Comparison of ENCODE assay signal across 17 mouse cellular contexts in the genomic region with DNA sequence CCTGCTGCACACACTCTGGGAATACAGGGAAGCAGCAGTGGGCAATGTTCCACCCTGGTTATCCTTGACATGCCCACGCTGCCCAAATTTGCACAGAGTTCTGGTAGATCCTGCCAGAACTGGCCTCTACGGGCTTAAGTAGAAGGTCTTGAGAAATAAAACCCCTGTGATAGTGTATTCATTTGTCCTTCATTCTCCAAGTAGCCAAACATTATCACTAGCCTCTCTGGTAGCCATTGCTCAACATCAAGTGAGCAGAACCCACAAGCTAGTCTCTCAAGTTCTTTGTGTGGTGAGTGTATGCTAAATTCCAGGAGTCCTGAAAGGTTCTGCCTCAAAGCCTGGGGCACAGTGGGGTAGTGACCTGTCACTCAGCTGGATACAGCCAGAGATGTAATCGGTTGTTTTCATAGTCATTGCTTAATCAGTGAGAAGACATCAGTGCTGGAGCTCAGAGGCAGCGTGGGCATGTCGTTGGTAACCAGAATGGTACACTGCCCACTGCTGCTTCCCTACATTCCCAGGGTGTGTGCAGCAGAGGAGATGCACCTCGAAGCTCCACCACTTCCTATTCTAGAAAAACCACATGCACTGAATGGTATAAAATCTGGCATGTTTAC.
DNase-seq lines count a peak whose midpoint lies in the region; ATAC-seq and TF ChIP-seq lines count a peak whose summit lies in the region.
"Had no signal": no experiment of that assay in that cellular context is flagged by ENCODE, and none has a peak within 500 bp of the region (broad histone marks: within the 10 kb centered on the region; RNA-seq: fewer than 3 reads in every experiment).

No protein-coding gene starts in this region.

- 43% methylated on average over 6 of the region's 6 CpGs for WGBS in liver, postnatal 0 days (ENCODE audit: insufficient replicate concordance)
- 57% methylated on average over 6 of the region's 6 CpGs for WGBS in liver, embryonic 11.5 days

- TF ChIP-seq EP300 in liver, postnatal 0 days (IDR thresholded peaks at IDR 0.05; ENCODE audit: low read depth): no peak

- H3K4me3 ChIP-seq in liver, postnatal 0 days (ENCODE audit: low read depth, low read length): no peak overlapping the region
- no peak overlapping the region for H3K4me3 ChIP-seq in liver, embryonic 11.5 days (ENCODE audit: low read depth, low read length)
- H3K4me3 ChIP-seq: forebrain, embryonic 12.5 days; gastrocnemius, adult 2 months; hindbrain, embryonic 13.5 days; intestine, embryonic 15.5 days; limb, embryonic 12.5 days had no signal

- peak; percentile 64 for ATAC-seq in frontal cortex, adult (ENCODE audit: low TSS enrichment)
- ATAC-seq in liver, postnatal 0 days: peak; percentile 74
- ATAC-seq in liver, embryonic 11.5 days (replicated peaks; ENCODE audit: low FRiP score): no peak
- ATAC-seq in inflammation-experienced regulatory T-cells, adult 6 months: no peak
- ATAC-seq: intestine, embryonic 15.5 days; midbrain, embryonic 16.5 days had no signal

- no peak overlapping the region for H3K9ac ChIP-seq in liver, postnatal 0 days (replicated peaks)
- H3K9ac ChIP-seq in liver, embryonic 11.5 days (ENCODE audit: low read depth, low read length): no peak overlapping the region
- H3K9ac ChIP-seq: forebrain, embryonic 12.5 days; hindbrain, embryonic 13.5 days; intestine, embryonic 15.5 days; limb, embryonic 12.5 days had no signal

- no peak overlapping the region for H3K27ac ChIP-seq in liver, postnatal 0 days (ENCODE audit: low read depth)
- no peak overlapping the region for H3K27ac ChIP-seq in liver, embryonic 11.5 days (ENCODE audit: low read depth, low read length)
- H3K27ac ChIP-seq: forebrain, embryonic 12.5 days; gastrocnemius, adult 2 months; hindbrain, embryonic 13.5 days; intestine, embryonic 15.5 days; limb, embryonic 12.5 days had no signal

- no peaks in the 10 kb centered on the region for H3K9me3 ChIP-seq in liver, postnatal 0 days (ENCODE audit: low read length)
- no peaks in the 10 kb centered on the region for H3K9me3 ChIP-seq in liver, embryonic 11.5 days (ENCODE audit: control insufficient read depth, low read length)
- H3K9me3 ChIP-seq: forebrain, embryonic 12.5 days; hindbrain, embryonic 13.5 days; intestine, embryonic 15.5 days; limb, embryonic 12.5 days had no signal

- H3K4me2 ChIP-seq in liver, postnatal 0 days (ENCODE audit: low read depth, low read length): no peak overlapping the region
- no peak overlapping the region for H3K4me2 ChIP-seq in liver, embryonic 11.5 days
- H3K4me2 ChIP-seq: forebrain, embryonic 12.5 days; hindbrain, embryonic 13.5 days; intestine, embryonic 15.5 days; limb, embryonic 12.5 days had no signal

- no peak for DNase-seq in frontal cortex, postnatal 10 days (ENCODE audit: low spot score in 2 of 2)
- DNase-seq in liver, postnatal 0 days: no peak
- DNase-seq in liver, embryonic 11.5 days (ENCODE audit: low spot score): no peak
- peak; percentile 9 for DNase-seq in R1 (ENCODE audit: low read depth, low spot score)
- DNase-seq in gonadal fat pad, adult 2 months (ENCODE audit: low read depth): peak; percentile 98
- no peak for DNase-seq in kidney, adult 11 months
- DNase-seq: B cell, adult 2 months; cerebellum, adult 9-11 months; gastrocnemius, adult 2 months; lung, postnatal 14 days had no signal

- no peaks in the 10 kb centered on the region for H3K27me3 ChIP-seq in liver, postnatal 0 days (ENCODE audit: insufficient read depth, low read length)
- H3K27me3 ChIP-seq in liver, embryonic 11.5 days (replicated peaks; ENCODE audit: control insufficient read depth, insufficient read depth, low read length): no peaks in the 10 kb centered on the region
- H3K27me3 ChIP-seq: forebrain, embryonic 12.5 days; hindbrain, embryonic 13.5 days; intestine, embryonic 15.5 days; limb, embryonic 12.5 days had no signal

- H3K36me3 ChIP-seq in liver, postnatal 0 days (replicated peaks; ENCODE audit: insufficient read depth, low read length): no peaks in the 10 kb centered on the region
- H3K36me3 ChIP-seq in liver, embryonic 11.5 days (ENCODE audit: control insufficient read depth, insufficient read depth, low read length): no peaks in the 10 kb centered on the region
- H3K36me3 ChIP-seq: forebrain, embryonic 12.5 days; hindbrain, embryonic 13.5 days; intestine, embryonic 15.5 days; limb, embryonic 12.5 days had no signal

- TF ChIP-seq CTCF in liver, postnatal 0 days (IDR thresholded peaks at IDR 0.05; ENCODE audit: low read depth): no peak

- 0 out of 2 replicates have a peak, but pooled peaks cover 3% of the 10 kb centered on the region for H3K4me1 ChIP-seq in liver, postnatal 0 days (ENCODE audit: insufficient read depth)
- no peaks in the 10 kb centered on the region for H3K4me1 ChIP-seq in liver, embryonic 11.5 days (replicated peaks; ENCODE audit: control insufficient read depth, insufficient read depth, low read length)
- H3K4me1 ChIP-seq: forebrain, embryonic 12.5 days; hindbrain, embryonic 13.5 days; intestine, embryonic 15.5 days; limb, embryonic 12.5 days had no signal

Comparison
In these comparisons a context has a peak if more than half of its experiments do, and no peak if none do; other contexts are left out.
1. ATAC-seq: peak in frontal cortex, adult (single experiment) and liver, postnatal 0 days (single experiment); none in liver, embryonic 11.5 days (single experiment) and inflammation-experienced regulatory T-cells, adult 6 months (single experiment).
2. DNase-seq: peak in R1 (single experiment) and gonadal fat pad, adult 2 months (single experiment); none in frontal cortex, postnatal 10 days (0 of 2), liver, postnatal 0 days (single experiment), liver, embryonic 11.5 days (single experiment) and kidney, adult 11 months (single experiment).